Mouse (Mus musculus) adrenal gland, adult (tissue): ENCODE results near the gene Arl9.
"Not testable (repeated sequence)": the region's sequence is repeated elsewhere in the genome, so short reads cannot be mapped to it uniquely, and the experiment has no call there.

Source experiments
- DNase-seq, 2 experiments: peaks; one replicate each; pipeline ENCODE4 v3.0.0; 2022 to 2023; ENCODE audit warnings: low spot score in 1 of 2; ENCODE audit not compliant: inconsistent age in 2 of 2

Arl9 gene

GRCm38 (mm10) chr5:77004051-77004821 lies at the start of gene Arl9:
TSS of gene Arl9 (plus strand) at chr5:77004055.
- peak in 1 of 2 experiments; percentile 47 for DNase-seq

GRCm38 (mm10) chr5:76954271-76954900 lies 49.5 kb upstream of the Arl9 start:
- DNase-seq: peak in 1 of 2 experiments; percentile 82

GRCm38 (mm10) chr5:76955474-76955873 lies 48.4 kb upstream of the Arl9 start:
- DNase-seq: no peak

GRCm38 (mm10) chr5:76957954-76958353 lies 45.9 kb upstream of the Arl9 start:
- no peak for DNase-seq

GRCm38 (mm10) chr5:76959587-76959986 lies 44.3 kb upstream of the Arl9 start:
- DNase-seq: no peak

- DNase-seq: peak; percentile 78 to 90
Observed at GRCm38 (mm10) chr5:76962545-76962944, 41.3 kb upstream of the Arl9 start.

- peak; percentile 31 to 55 for DNase-seq
Observed at GRCm38 (mm10) chr5:76964651-76965050, 39.2 kb upstream of the Arl9 start.

GRCm38 (mm10) chr5:76969250-76969649 lies 34.6 kb upstream of the Arl9 start:
- DNase-seq: peak in 1 of 2 experiments; percentile 35

- not testable (repeated sequence) for DNase-seq
Observed at GRCm38 (mm10) chr5:76971115-76971514, 32.7 kb upstream of the Arl9 start.

- DNase-seq: no peak
Observed at GRCm38 (mm10) chr5:76973488-76973887, 30.4 kb upstream of the Arl9 start.

- DNase-seq: no peak
Observed at GRCm38 (mm10) chr5:76974207-76974553, 29.7 kb upstream of the Arl9 start.

- DNase-seq: peak; percentile 90 to 96
Observed at GRCm38 (mm10) chr5:76974554-76975285, 29.1 kb upstream of the Arl9 start, which contains the start of gene Srp72. TSS of gene Srp72 (plus strand) at chr5:76974683.

GRCm38 (mm10) chr5:76975736-76976135 lies 28.1 kb upstream of the Arl9 start:
- peak; percentile 53 to 70 for DNase-seq

- no peak for DNase-seq
Observed at GRCm38 (mm10) chr5:76984015-76984414, 19.8 kb upstream of the Arl9 start.

- DNase-seq: no peak
Observed at GRCm38 (mm10) chr5:76990789-76991188, 13.1 kb upstream of the Arl9 start.

GRCm38 (mm10) chr5:76993174-76993814 lies 10.6 kb upstream of the Arl9 start:
- DNase-seq: no peak

- DNase-seq: peak in 1 of 2 experiments; percentile 46
Observed at GRCm38 (mm10) chr5:76998416-76998815, 5.4 kb upstream of the Arl9 start.

- peak in 1 of 2 experiments; percentile 23 for DNase-seq
Observed at GRCm38 (mm10) chr5:77001192-77001591, 2.7 kb upstream of the Arl9 start.

GRCm38 (mm10) chr5:77010352-77010751 lies 6.5 kb downstream of the Arl9 start:
- no peak for DNase-seq

- no peak for DNase-seq
Observed at GRCm38 (mm10) chr5:77011082-77011481, 7.2 kb downstream of the Arl9 start.

GRCm38 (mm10) chr5:77013171-77013570 lies 9.3 kb downstream of the Arl9 start:
- no peak for DNase-seq
